Mouse (Mus musculus) ES-CJ7 (cell line): ENCODE measurements at regions not wholly inside any gene's neighbourhood (a gene's known extent, or its start where the extent isn't known, plus 50 kb on each side); places are given as distances from the start of the nearest gene placed in this dataset.
A peak's percentile ranks its signal among the peaks of the same experiment; 100 is the strongest.

Experiments used
- DNase-seq: peaks from one replicate; pipeline ENCODE4 v3.0.0; 2011; ENCODE audit warnings: low read depth, low spot score

DNA sequence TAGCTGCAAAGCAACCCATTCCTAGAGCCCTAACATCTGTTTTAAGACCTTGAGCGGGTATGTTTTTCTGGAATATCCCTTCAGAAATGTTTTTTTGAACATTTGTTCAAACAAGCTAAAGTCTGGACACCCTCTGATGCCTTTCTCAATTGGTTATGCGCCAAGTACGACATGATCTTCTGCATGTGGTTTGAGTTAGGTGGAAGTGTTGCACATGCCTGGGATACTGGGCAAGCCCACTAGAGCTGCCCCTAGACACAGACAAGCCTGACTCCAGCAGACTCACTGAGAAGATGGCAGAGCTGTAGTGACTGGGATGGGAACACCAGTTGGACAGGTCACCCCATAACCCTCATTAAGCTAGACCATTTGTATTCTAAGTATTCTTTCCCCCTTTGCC is 153.2 kb upstream of the Cypt2 start:
- no peak for DNase-seq

DNA sequence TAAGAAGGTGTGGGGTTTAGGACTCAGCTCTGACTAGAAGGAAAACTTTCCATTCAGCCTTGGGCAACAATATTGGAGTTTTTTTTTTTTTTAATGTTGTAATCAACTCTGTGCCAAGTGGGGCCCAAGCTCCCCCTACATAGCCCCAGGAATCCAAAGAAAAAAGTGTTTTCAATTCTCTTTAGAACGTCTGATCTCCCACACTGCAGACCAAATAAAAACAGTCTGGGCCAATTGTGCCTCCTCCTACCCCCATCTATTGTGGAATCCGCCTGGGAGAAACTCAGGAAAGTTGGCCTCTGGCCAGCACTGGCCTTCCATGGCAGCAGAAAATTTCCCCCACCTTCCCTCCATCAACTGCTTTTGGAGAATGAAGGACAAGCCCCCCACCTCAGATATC is 133.3 kb upstream of the Cypt2 start:
- no peak for DNase-seq

DNA sequence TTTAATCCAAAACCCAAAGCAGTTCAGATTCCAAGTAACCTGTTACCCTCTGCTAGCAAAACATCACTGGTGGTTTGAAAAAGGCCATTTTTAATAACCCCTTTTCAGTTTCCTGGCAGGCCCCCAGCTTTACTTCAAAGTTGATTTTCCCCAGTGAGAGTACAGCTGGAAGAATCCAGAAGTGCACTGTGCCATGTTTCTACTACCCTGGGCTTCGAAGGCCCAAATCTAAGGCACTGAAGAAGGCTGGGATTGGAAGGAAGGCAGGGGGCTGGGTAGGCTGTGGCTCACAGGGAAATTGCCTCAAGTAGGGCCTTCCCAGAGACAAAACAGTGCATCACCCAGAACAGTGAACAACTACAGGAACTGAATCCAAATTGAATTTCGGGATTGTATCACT is 131.6 kb upstream of the Cypt2 start:
- DNase-seq: no peak

DNA sequence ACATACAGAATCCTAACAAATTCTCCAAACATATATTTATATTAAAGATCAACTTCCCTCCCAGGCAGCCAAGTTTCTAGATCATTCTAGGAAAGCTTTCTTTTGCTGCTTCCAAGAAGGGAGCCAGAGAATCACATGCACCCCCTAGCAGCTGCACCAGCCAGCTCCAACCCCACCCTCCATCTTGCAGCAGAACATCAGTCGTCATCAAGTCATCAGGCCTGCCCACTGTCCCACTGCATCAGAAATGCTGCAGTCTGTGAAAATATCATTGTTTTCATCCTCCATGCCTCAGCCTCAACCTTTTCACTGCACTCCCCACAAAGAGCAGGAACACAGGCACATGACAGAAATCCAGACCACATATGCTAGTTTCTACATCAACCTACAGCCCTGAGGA is 109.1 kb upstream of the Cypt2 start:
- no peak for DNase-seq

DNA sequence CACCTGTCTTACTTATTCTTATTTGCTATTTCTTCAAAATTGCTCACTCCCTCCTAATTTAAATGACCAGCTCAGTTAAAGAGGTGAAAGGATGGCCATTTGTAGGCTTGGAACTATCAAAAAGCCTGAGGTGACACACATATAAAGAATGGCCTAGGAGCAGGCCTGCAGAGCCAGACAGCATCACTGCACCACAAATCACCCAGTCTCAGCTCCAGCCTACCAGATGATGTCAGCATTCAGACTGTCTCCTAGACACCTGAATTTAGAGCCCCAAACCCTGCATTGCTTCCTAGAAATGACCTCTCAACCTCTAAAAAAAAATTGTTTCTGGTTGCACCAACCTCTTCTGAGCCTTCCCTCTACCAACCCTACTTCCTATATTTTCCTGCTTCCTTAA is 108.5 kb upstream of the Cypt2 start:
- no peak for DNase-seq

DNA sequence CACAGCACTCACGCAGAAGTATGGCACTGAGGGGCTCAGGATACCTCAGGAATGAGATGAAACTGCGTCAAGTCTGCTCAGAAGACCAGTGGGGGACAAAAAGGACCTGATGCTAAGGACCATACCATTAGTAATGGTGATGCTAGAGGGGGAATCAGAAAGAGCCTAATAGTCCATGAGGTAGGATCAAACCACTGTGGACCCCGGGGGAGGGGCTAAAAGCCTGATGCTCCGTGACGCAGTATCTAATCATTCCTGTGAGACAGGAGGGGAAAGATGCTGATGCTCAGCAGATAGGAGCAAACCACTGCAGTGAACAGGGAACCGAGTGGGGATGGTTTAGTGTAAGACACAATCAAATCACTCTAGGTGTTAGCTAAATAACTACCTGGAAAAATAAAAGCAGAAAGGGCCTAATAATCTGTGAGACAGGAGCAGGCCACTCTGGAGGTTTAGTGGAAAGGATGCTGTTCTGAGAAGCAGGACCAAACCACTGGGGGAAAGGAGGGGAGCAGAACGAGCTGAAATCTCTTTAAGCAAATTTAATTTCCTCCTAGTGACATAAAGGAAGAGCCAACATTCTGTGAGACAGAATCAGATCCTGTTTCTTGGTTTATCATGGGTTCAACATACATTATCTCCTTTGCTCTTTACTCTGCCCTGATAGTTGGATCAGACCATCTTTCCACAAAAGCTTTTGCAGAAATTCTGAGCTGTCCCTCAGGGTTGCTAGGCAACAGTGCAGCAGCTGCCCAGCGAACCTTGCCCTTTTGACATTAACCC is 107.7 kb upstream of the Cypt2 start:
- DNase-seq: peak; percentile 1

DNA sequence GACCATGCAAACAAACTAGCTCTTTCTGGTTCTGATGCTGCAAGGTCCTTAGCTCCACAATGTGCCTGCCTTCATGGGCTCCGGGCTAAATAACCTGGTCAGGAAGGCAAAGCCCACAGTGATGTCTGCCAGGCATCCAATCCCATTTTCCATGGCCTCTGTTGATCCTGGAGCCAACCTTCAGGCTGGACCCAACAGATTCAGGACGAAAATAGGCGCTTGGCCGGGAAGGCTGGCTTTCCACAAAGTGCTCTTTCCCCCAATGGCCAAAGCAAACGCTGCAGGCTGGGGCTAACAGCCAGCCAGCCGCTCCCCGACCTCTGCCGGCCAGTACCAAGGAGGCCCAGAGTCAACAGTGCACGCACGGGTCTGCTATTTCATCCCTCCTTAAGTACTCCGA is 106.3 kb upstream of the Cypt2 start:
- no peak for DNase-seq

DNA sequence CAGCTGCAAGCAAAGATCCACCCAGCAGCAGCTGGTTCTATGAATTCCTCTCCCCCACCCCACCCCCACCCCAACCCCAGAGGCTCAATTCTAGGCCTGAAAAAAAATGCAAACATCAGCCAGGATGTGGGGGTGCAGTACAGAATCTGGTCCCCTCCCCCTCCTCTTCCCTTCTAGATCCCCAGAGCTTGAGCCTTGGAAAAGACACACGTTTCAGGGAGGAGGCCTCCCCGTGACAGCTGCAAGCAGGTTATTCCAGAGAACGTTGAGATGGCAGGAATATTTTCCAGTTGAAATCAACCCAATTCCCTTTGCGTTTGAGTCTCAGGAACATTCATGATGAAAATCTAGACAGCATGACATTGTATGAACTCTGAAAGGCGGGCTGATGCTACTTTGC is 86.2 kb upstream of the Cypt2 start:
- no peak for DNase-seq

DNA sequence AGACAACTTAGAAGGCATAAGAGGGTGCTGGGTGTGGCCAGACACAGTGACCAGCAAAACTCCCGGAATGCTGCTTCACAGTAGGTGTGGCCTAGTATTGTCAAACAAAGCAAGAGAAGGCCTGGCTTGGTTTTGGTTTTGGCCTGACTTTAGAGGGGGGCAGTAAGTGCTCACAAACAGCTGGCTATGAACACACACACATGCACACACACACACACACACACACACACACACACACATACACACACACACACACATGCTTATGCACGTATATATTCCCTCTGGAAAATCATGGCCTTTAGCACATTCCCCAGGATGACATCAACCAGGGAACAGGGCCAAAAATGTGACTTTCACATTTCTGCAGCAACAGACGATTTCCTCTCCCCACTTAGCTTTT is 78.6 kb upstream of the Cypt2 start:
- peak; percentile 4 for DNase-seq
